Mouse (Mus musculus): Measurements from ENCODE around the gene Pde6g. TPM values are rescaled to one million over a fixed set of nuclear protein-coding genes. Genes with fewer than 3 reads are reported as not detected.
A peak's percentile ranks its signal among the peaks of the same experiment; 100 is the strongest.

Gene Pde6g
- polyA plus RNA-seq, 1 experiment from 2014 or later, result not detected

- peaks cover 21% of the 10 kb centered on the region for H3K4me1 ChIP-seq
- ATAC-seq (ENCODE audit: low FRiP score), result no peak
- no peak overlapping the region for H3K4me2 ChIP-seq (replicated peaks)
- 91% methylated on average over 5 of the region's 5 CpGs for WGBS
- H3K4me3 ChIP-seq, result no peak overlapping the region
- H3K9ac ChIP-seq, result no peak overlapping the region
- peaks cover 53% of the 10 kb centered on the region for H3K36me3 ChIP-seq
- no peaks in the 10 kb centered on the region for H3K9me3 ChIP-seq (replicated peaks)
- no peaks in the 10 kb centered on the region for H3K27me3 ChIP-seq
- no peak overlapping the region for H3K27ac ChIP-seq
Observed at GRCm38 (mm10) chr11:120464365-120464764, 11.1 kb upstream of the Pde6g start.

DNA sequence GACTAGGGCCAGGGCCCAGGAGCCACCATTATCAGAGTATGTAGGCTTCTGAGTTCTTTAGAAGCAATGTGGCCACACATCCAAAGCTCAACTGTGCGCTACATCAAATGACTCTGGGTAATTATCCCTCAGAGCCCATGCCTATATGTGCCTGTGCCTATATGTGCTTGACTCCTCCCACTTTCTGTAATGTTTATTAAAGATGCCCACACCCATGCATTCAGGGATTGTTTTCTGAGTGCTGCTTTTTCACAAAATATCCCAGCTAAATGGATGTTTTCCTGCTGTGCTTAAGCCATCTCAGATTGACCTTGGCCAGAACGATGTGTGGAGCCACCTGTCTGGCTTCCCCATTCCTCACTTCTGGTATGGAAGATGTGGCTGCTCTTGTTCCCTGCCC, 10.2 kb upstream of the Pde6g start:
- Histone ChIP-seq H3K4me1 (peaks cover 26% of the 10 kb centered on the region), H3K4me2 (replicated peaks) (no peak overlapping the region), H3K4me3 (no peak overlapping the region), H3K27me3 (no peaks in the 10 kb centered on the region), H3K27ac (no peak overlapping the region), H3K36me3 (peaks cover 54% of the 10 kb centered on the region), H3K9ac (no peak overlapping the region), H3K9me3 (replicated peaks) (no peaks in the 10 kb centered on the region)
- no peak for ATAC-seq (ENCODE audit: low FRiP score)
- 94% methylated on average over 2 of the region's 2 CpGs for WGBS

DNA sequence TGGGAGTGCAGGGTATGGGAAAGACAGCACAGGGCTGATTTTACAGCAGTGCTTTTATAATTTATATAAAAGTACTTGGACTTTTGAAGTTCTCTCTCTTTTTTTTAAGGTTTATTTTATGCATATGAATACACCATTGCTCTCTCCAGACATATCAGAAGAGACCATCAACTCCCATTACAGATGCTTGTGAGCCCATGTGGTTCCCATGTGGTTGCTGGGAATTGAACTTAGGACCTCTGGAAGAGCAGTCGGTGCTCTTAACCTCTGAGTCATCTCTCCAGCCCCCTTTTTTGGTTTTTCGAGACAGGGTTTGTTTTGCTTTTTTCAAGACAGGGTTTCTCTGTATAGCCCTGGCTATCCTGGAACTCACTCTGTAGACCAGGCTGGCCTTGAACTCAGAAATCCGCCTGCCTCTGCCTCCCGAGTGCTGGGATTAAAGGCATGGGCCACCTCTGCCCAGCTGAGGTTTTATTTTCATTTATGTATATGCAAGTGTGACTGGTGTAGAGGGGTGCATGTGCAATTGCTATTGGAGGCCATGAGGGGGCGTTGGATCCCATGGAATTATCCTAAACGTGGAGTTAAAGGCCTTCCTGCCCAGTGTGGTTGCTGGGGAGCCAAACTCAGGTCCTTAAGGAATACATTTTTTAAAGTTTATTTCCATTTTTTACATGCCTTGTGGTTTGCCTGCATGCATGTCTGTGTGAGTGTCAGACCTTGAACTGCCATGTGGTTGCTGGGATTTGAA, 5.7 kb upstream of the Pde6g start:
- peak overlapping the region; percentile 81 for H3K4me2 ChIP-seq (replicated peaks)
- no peaks in the 10 kb centered on the region for H3K9me3 ChIP-seq (replicated peaks)
- ATAC-seq (ENCODE audit: low FRiP score), result no peak
- H3K4me1 ChIP-seq, result peaks cover 20% of the 10 kb centered on the region
- no peaks in the 10 kb centered on the region for H3K27me3 ChIP-seq
- peak overlapping the region; percentile 86 for H3K4me3 ChIP-seq
- 61% methylated on average over 6 of the region's 6 CpGs for WGBS
- H3K9ac ChIP-seq, result peak overlapping the region; percentile 87
- no peak overlapping the region for H3K27ac ChIP-seq
- peaks cover 44% of the 10 kb centered on the region for H3K36me3 ChIP-seq

- peak within 1 kb of the TSS; percentile 81 for H3K4me2 ChIP-seq (replicated peaks)
- peak; percentile 92 for ATAC-seq (ENCODE audit: low FRiP score)
- 5% methylated on average over 62 of the region's 62 CpGs for WGBS
- H3K4me1 ChIP-seq, result peaks cover 20% of the 10 kb centered on the region
- peak within 1 kb of the TSS; percentile 82 for H3K27ac ChIP-seq
- no peaks in the 10 kb centered on the region for H3K9me3 ChIP-seq (replicated peaks)
- H3K27me3 ChIP-seq, result no peaks in the 10 kb centered on the region
- H3K36me3 ChIP-seq, result peaks cover 34% of the 10 kb centered on the region
- H3K4me3 ChIP-seq, result peak within 1 kb of the TSS; percentile 86
- peak within 1 kb of the TSS; percentile 87 for H3K9ac ChIP-seq
Observed at GRCm38 (mm10) chr11:120457772-120458751, 4.8 kb upstream of the Pde6g start, which contains the start of the genes Oxld1 and Ccdc137. TSS of gene Oxld1 (minus strand) at chr11:120458068. TSS of gene Ccdc137 (plus strand) at chr11:120458115.

DNA sequence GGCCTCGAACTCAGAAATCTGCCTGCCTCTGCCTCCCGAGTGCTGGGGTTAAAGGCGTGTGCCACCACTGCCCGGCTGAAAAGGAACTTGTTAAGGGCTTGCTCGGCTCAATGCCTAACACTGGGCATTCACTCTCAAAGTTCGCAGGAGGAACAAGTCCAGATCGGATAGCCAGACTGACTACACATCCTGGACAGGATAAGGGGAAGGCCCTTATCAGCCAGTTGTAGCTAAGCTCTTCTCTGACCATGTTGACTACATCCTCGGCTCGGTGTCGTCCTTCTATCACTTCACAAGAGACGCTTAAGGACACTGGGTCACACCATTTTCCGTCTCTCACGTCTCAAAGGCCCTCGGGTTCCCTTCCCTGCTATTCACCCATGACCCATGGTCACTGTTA, 4.1 kb upstream of the Pde6g start:
- H3K9me3 ChIP-seq (replicated peaks), result no peaks in the 10 kb centered on the region
- H3K36me3 ChIP-seq, result peaks cover 29% of the 10 kb centered on the region
- peak overlapping the region; percentile 87 for H3K9ac ChIP-seq
- peaks cover 20% of the 10 kb centered on the region for H3K4me1 ChIP-seq
- H3K27me3 ChIP-seq, result no peaks in the 10 kb centered on the region
- no peak; the same call in 1 of the 2 replicates for ATAC-seq (ENCODE audit: low FRiP score)
- WGBS, result 39% methylated on average over 14 of the region's 14 CpGs
- H3K4me3 ChIP-seq, result peak overlapping the region; percentile 86
- H3K4me2 ChIP-seq (replicated peaks), result peak overlapping the region; percentile 81
- peak overlapping the region; percentile 82 for H3K27ac ChIP-seq

GRCm38 (mm10) chr11:120455413-120455812, 2.1 kb upstream of the Pde6g start:
- H3K27ac ChIP-seq, result no peak overlapping the region
- H3K36me3 ChIP-seq, result peaks cover 11% of the 10 kb centered on the region
- WGBS, result 96% methylated on average over 7 of the region's 7 CpGs
- H3K9ac ChIP-seq, result no peak overlapping the region
- H3K4me3 ChIP-seq, result no peak overlapping the region
- no peaks in the 10 kb centered on the region for H3K9me3 ChIP-seq (replicated peaks)
- H3K4me2 ChIP-seq (replicated peaks), result no peak overlapping the region
- peaks cover 20% of the 10 kb centered on the region for H3K4me1 ChIP-seq
- no peak for ATAC-seq (ENCODE audit: low FRiP score)
- no peaks in the 10 kb centered on the region for H3K27me3 ChIP-seq

- Histone ChIP-seq H3K27me3 (no peaks in the 10 kb centered on the region), H3K9me3 (replicated peaks) (no peaks in the 10 kb centered on the region), H3K4me1 (peaks cover 20% of the 10 kb centered on the region), H3K27ac (no peak overlapping the region), H3K4me2 (replicated peaks) (no peak overlapping the region), H3K9ac (no peak overlapping the region), H3K36me3 (peaks cover 8% of the 10 kb centered on the region), H3K4me3 (no peak overlapping the region)
- ATAC-seq (ENCODE audit: low FRiP score), result no peak
- 92% methylated on average over 4 of the region's 4 CpGs for WGBS
Observed at GRCm38 (mm10) chr11:120454965-120455364, 1.7 kb upstream of the Pde6g start.

DNA sequence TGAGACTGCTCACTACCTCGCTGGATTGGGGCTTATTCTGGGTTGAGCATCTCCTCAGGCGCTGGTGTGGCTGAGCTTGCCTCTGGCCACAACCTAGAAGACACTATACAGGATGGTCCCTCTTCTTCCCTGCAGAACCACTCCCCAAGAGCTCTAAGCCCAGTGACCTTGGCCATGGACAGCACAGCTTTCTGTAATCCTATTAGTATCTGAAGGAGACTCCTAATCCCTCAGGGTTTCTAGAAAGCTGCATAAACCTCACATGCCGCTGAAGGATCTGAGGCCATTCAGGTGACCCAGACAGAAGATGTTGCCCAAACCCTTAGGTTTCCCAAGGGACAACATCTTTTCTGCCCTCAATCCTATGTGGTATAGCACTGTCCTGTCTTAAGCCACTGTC, 1.1 kb downstream of the Pde6g start:
- Histone ChIP-seq H3K4me1 (peaks cover 7% of the 10 kb centered on the region), H3K4me3 (no peak overlapping the region), H3K36me3 (no peaks in the 10 kb centered on the region; the same call in 1 of the 2 replicates), H3K9me3 (replicated peaks) (no peaks in the 10 kb centered on the region), H3K27me3 (no peaks in the 10 kb centered on the region), H3K27ac (no peak overlapping the region), H3K9ac (no peak overlapping the region), H3K4me2 (replicated peaks) (no peak overlapping the region)
- no peak for ATAC-seq (ENCODE audit: low FRiP score)
- 72% methylated on average over 3 of the region's 3 CpGs for WGBS

DNA sequence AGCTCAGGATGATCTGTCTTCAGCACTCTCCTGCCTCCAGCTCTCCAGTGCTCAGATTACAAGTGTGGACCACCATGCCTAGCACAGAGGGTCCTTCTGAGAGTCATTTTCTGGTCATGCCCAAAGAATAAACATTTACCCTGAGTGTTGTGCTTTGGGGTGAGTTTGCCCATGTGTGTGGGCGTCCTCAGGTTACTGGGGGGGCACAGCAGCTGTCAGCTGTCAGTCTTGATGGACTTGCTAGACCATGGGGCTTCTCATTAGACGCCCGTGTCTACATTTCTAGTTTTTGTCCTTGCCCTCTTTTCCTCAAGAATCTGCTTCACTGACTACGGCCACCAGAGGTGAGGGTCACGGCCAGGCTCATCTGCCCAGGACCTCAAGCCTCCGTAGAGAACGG, 6.1 kb downstream of the Pde6g start:
- H3K27ac ChIP-seq, result no peak overlapping the region
- no peak overlapping the region for H3K4me3 ChIP-seq
- no peak overlapping the region for H3K4me2 ChIP-seq (replicated peaks)
- no peaks in the 10 kb centered on the region for H3K27me3 ChIP-seq
- no peaks in the 10 kb centered on the region for H3K9me3 ChIP-seq (replicated peaks)
- H3K36me3 ChIP-seq, result no peaks in the 10 kb centered on the region
- H3K9ac ChIP-seq, result no peak overlapping the region
- 82% methylated on average over 7 of the region's 7 CpGs for WGBS
- H3K4me1 ChIP-seq, result no peaks in the 10 kb centered on the region
- no peak for ATAC-seq (ENCODE audit: low FRiP score)

DNA sequence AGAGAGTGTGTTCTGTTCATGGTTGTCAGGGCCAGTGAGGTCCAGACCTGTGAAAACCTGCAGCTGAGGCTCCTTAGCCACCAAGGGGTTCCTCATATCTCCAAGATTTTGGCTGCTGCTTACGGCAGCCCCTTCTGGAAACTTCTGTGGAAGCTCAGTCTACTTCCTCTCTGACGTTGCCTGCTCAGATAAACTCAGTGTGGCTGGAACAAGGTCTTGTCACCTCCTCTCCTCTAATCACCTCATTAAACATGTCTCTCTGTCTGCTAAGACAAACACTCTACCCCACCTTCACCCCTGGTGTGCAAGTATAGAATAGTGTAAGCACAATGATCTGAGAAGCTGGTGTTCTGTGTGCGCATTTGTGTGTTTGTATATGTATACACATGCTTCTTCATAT, 7.8 kb downstream of the Pde6g start:
- WGBS, result 84% methylated on average over 3 of the region's 3 CpGs
- ATAC-seq (ENCODE audit: low FRiP score), result no peak
- H3K36me3 ChIP-seq, result no peaks in the 10 kb centered on the region
- H3K27me3 ChIP-seq, result no peaks in the 10 kb centered on the region
- H3K4me2 ChIP-seq (replicated peaks), result no peak overlapping the region
- no peak overlapping the region for H3K4me3 ChIP-seq
- no peak overlapping the region for H3K27ac ChIP-seq
- no peaks in the 10 kb centered on the region for H3K9me3 ChIP-seq (replicated peaks)
- no peak overlapping the region for H3K9ac ChIP-seq
- H3K4me1 ChIP-seq, result no peaks in the 10 kb centered on the region

DNA sequence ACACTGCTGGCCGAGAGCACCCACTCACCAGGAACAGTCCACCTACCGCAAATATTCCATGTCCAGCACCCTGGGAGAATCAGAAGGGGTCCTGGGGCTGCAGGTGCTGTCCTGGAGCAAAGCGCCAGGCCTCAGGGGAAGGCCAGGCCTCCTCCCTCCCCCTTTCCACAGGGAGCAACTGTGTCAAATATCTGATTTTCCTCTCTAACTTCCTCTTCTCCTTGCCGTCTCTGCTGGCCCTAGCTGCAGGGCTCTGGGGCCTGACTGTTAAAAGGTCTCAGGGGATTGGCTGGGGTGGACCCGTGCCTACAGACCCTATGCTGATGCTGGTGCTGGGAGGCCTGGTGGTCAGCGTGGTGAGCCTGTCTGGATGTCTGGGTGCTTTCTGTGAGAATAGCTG, 9.2 kb downstream of the Pde6g start:
- H3K27ac ChIP-seq, result no peak overlapping the region
- H3K9ac ChIP-seq, result no peak overlapping the region
- ATAC-seq (ENCODE audit: low FRiP score), result no peak
- H3K27me3 ChIP-seq, result no peaks in the 10 kb centered on the region
- no peak overlapping the region for H3K4me3 ChIP-seq
- H3K4me2 ChIP-seq (replicated peaks), result no peak overlapping the region
- 75% methylated on average over 6 of the region's 6 CpGs for WGBS
- H3K9me3 ChIP-seq (replicated peaks), result no peaks in the 10 kb centered on the region
- no peaks in the 10 kb centered on the region for H3K36me3 ChIP-seq
- no peaks in the 10 kb centered on the region for H3K4me1 ChIP-seq

DNA sequence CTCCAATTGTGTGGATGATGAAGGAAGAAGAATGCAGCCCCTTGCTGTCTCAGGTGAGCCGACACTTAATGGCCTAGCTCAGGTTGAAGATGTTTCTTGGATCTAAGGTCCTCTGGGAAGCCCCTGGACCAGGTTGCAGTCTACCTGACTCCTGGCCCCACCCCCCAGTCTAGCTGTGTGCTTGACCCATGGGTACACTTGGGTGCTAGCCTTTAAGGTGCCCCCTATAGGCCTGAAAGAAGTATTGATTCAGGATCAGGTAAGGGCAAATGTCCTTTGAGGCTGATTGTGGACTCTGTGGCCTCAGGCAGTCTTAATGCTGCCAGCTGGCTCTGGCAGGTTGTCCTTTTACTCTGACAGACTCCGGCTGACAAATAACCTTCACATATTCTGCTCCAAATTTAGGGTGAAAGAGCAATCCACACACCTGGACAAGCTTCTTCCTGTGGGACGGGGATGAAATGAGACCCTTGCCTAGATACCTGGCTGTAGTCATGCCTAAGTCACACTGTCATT, 10.5 kb downstream of the Pde6g start:
- H3K9ac ChIP-seq, result no peak overlapping the region; the same call in 1 of the 2 replicates
- H3K27ac ChIP-seq, result no peak overlapping the region
- no peak for ATAC-seq (ENCODE audit: low FRiP score)
- no peaks in the 10 kb centered on the region for H3K9me3 ChIP-seq (replicated peaks)
- WGBS, result 88% methylated on average over 3 of the region's 3 CpGs
- no peak overlapping the region for H3K4me3 ChIP-seq
- H3K4me2 ChIP-seq (replicated peaks), result no peak overlapping the region
- no peaks in the 10 kb centered on the region for H3K27me3 ChIP-seq
- no peaks in the 10 kb centered on the region for H3K36me3 ChIP-seq
- no peaks in the 10 kb centered on the region for H3K4me1 ChIP-seq

Measured in hindbrain, embryonic 12.5 days (tissue).